In genomic region chr13:62941341-62942005, GRCm38 (mm10) we compare ENCODE assay signal across 13 mouse cellular contexts. TPM values are rescaled to one million over a fixed set of nuclear protein-coding genes. Genes with fewer than 3 reads are reported as not detected.
"Had no signal": no experiment of that assay in that cellular context is flagged by ENCODE, and none has a peak within 500 bp of the region (broad histone marks: within the 10 kb centered on the region; RNA-seq: fewer than 3 reads in every experiment).

No protein-coding gene starts in this region.

- H3K27me3 ChIP-seq: intestine, embryonic 15.5 days; midbrain, embryonic 13.5 days had no signal

- ATAC-seq: intestine, embryonic 15.5 days; lung, postnatal 0 days; midbrain, embryonic 13.5 days had no signal

- H3K27ac ChIP-seq: intestine, embryonic 15.5 days; liver, embryonic 15.5 days; midbrain, embryonic 13.5 days had no signal

- DNase-seq: kidney, adult 18-20 months; kidney, postnatal 10 days; kidney, postnatal 4 days; lung, adult 2 months; lung, postnatal 36 days; thymus, adult 18-20 months; thymus, postnatal 14 days had no signal

- H3K4me1 ChIP-seq: midbrain, embryonic 13.5 days had no signal

- H3K9me3 ChIP-seq: intestine, embryonic 15.5 days; liver, embryonic 15.5 days; midbrain, embryonic 13.5 days had no signal

- H3K4me3 ChIP-seq: intestine, embryonic 15.5 days; liver, embryonic 15.5 days; midbrain, embryonic 13.5 days had no signal

- H3K36me3 ChIP-seq: intestine, embryonic 15.5 days; liver, embryonic 15.5 days; midbrain, embryonic 13.5 days had no signal

- H3K9ac ChIP-seq: intestine, embryonic 15.5 days; liver, embryonic 15.5 days; midbrain, embryonic 13.5 days had no signal

- H3K4me2 ChIP-seq: intestine, embryonic 15.5 days; liver, embryonic 15.5 days; midbrain, embryonic 13.5 days had no signal

RNA-seq across cellular contexts. Expression of gene Fbp1, which starts 53.4 kb away (rescaled TPM):
- total RNA-seq: midbrain, postnatal 0 days had no signal
- polyA plus RNA-seq: midbrain, embryonic 13.5 days; neural tube, embryonic 11.5 days had no signal
